Mouse (Mus musculus): Measurements from ENCODE around the gene Sub1. TPM values are rescaled to one million over a fixed set of nuclear protein-coding genes. Genes with fewer than 3 reads are reported as not detected.

The Sub1 gene
- polyA plus RNA-seq (2015; fragmentation: Nextera tagmentation; extraction: Ambion mirVana), result 644 and 703 TPM in 2 replicates

DNA sequence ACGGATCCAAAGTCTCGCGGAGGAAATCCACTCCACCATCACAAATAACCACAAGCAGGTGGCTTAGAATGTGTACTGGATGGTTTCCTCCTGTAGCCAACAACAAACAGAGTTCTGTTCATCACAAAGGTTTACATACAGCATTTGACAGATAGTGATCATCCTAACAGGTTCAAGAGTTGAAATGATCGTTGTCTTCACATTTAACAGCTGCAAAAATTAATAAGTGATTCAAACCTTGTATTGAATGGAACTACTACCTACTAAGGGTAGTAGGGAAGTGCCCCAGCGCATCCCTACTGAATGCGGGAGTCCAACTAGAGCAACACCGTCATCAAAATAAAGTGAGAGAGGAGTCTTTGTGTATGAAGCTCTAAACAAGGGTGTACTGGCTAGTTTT lies at the start of gene Sub1:
Gene Sub1, minus strand, starts transcription at position 101 of the 400 bp plus-strand sequence.
- H3K27ac ChIP-seq, result peak within 1 kb of the TSS; percentile 85
- peak within 1 kb of the TSS; percentile 58 for H3K4me2 ChIP-seq
- H3K27me3 ChIP-seq, result no peaks in the 10 kb centered on the region
- peaks cover 22% of the 10 kb centered on the region; the same call in 1 of the 2 replicates for H3K4me1 ChIP-seq
- no peaks in the 10 kb centered on the region for H3K9me3 ChIP-seq
- WGBS, result 88% methylated on average over 7 of the region's 7 CpGs
- peaks cover 12% of the 10 kb centered on the region; the same call in 1 of the 2 replicates for H3K36me3 ChIP-seq
- H3K4me3 ChIP-seq, result peak within 1 kb of the TSS; percentile 98
- no peak for ATAC-seq (ENCODE audit: borderline replicate concordance, extremely low read depth, low FRiP score, low TSS enrichment)
- peak within 1 kb of the TSS; percentile 94 for H3K9ac ChIP-seq

DNA sequence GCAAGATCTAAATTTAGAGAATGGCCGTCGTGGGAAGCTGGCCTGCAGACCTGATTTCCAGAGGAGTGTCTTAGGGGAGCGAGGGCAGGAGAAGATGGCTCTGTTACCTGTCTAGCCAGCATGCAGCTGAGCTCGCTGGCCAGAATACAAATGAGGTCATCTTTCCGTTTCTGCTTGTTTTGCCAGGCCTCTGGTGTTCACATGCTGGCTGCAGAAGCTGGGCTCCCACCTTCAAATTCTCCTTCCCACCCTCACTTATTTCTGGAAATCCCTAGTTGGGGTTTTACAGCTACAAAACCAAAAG lies 43.6 kb upstream of the Sub1 start:
- 0 out of 2 replicates have a peak, but pooled peaks cover 7% of the 10 kb centered on the region for H3K4me1 ChIP-seq
- no peak overlapping the region for H3K4me2 ChIP-seq
- 39% methylated on average over 5 of the region's 5 CpGs for WGBS
- H3K27me3 ChIP-seq, result no peaks in the 10 kb centered on the region
- no peaks in the 10 kb centered on the region for H3K36me3 ChIP-seq
- no peak overlapping the region for H3K4me3 ChIP-seq
- no peak overlapping the region for H3K9ac ChIP-seq
- no peak overlapping the region for H3K27ac ChIP-seq
- ATAC-seq (ENCODE audit: borderline replicate concordance, extremely low read depth, low FRiP score, low TSS enrichment), result no peak
- H3K9me3 ChIP-seq, result no peaks in the 10 kb centered on the region

DNA sequence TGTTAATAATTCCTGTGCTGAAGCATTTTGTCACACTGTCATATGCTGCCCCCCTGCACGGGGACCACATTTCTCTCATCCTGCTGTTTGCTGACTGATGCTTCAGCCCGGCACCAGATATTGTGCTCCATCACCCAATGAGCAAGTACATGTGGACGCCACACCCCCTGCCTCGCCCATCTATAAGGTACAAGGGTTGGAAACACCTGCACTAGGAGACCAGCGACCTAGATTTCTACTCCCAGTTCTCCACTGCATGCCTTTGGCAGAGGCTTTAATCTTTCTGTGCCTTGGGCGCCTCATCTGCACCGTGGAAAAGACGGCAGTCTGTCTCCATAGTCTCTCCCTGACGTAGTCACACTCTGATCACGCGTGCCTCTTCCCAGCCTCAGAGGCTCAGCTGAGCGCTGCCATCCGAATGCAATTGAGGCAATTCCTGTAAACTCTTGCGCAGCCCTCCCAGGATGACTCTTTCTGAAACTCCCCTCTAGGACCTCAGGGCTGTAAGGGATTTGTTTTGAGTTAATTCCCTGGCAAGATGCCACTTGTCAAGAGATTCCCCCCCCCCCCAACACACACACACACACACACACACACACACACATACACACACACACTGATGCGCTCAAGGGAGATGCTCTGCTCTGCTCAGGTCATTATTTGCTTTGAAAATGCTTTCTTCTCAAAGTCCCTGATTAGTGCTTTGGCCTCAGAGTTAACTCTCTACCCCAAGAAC lies 43.1 kb upstream of the Sub1 start:
- no peak for ATAC-seq (ENCODE audit: borderline replicate concordance, extremely low read depth, low FRiP score, low TSS enrichment)
- Histone ChIP-seq H3K4me3 (no peak overlapping the region), H3K9ac (no peak overlapping the region), H3K36me3 (no peaks in the 10 kb centered on the region), H3K9me3 (no peaks in the 10 kb centered on the region), H3K4me1 (0 out of 2 replicates have a peak, but pooled peaks cover 7% of the 10 kb centered on the region), H3K27me3 (no peaks in the 10 kb centered on the region), H3K4me2 (no peak overlapping the region), H3K27ac (no peak overlapping the region)
- WGBS, result 50% methylated on average over 15 of the region's 15 CpGs

DNA sequence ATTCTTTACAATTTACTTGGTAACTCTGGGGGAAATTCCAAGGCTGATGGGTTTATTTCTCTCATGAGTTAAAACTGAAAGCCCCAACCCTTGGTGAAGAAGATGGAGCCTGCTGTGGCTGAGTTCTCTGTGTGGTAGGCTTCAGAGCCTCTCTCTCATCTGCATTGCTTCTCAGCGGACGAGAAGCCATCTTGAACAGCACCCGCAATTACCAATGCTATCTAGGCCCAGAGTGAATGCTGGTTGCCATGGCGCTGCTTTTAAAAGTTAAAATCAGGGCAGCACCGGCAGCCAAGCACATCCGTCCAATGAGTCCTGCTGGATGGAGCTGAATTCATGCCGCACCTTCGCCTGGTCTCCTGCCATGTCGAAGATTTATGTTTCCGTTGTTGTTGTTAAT lies 42.5 kb upstream of the Sub1 start:
- H3K9ac ChIP-seq, result no peak overlapping the region
- no peaks in the 10 kb centered on the region for H3K36me3 ChIP-seq
- no peak overlapping the region for H3K4me2 ChIP-seq
- 0 out of 2 replicates have a peak, but pooled peaks cover 7% of the 10 kb centered on the region for H3K4me1 ChIP-seq
- no peak overlapping the region for H3K27ac ChIP-seq
- H3K27me3 ChIP-seq, result no peaks in the 10 kb centered on the region
- WGBS, result 86% methylated on average over 10 of the region's 10 CpGs
- ATAC-seq (ENCODE audit: borderline replicate concordance, extremely low read depth, low FRiP score, low TSS enrichment), result no peak
- H3K4me3 ChIP-seq, result no peak overlapping the region
- H3K9me3 ChIP-seq, result no peaks in the 10 kb centered on the region

DNA sequence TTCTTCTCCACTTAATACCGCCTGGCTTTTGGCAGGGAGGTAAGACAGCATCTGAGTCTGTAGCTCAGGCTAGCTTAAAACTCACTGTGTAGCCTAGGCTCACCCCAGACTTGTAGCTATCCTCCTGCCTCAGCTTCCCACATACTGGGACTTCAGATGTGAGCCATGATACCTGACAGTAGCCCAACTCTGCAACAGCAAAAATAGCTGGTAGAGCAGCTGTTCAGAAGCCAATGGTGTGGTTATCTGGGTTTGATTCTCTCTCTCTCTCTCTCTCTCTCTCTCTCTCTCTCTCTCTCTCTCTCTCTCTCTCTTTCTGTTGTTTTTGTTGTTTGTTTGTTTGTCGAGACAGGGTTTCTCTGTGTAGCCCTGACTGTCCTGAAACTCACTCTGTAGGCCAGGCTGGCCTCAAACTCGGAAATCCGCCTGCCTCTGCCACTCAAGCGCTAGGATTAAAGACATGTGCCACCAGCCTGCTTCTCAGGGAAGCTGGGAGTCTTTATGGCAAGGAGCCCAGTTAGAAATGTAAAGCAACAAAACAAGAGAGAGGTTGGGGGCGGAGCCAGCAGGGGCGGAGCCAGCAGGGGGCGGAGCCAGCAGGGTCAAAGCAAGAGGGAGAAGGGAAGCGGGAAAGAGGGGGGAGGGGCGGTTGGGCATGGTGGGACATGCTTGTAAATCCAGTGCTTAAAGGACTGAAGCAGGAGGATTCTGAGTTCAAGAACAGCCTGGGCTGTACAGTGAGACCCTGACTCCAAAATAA lies 41.3 kb upstream of the Sub1 start:
- Histone ChIP-seq H3K9ac (no peak overlapping the region), H3K4me2 (no peak overlapping the region), H3K4me3 (no peak overlapping the region), H3K27me3 (no peaks in the 10 kb centered on the region), H3K27ac (no peak overlapping the region), H3K4me1 (0 out of 2 replicates have a peak, but pooled peaks cover 7% of the 10 kb centered on the region), H3K36me3 (no peaks in the 10 kb centered on the region), H3K9me3 (no peaks in the 10 kb centered on the region)
- 69% methylated on average over 10 of the region's 10 CpGs for WGBS
- peak; percentile 13; the same call in 1 of the 2 replicates for ATAC-seq (ENCODE audit: borderline replicate concordance, extremely low read depth, low FRiP score, low TSS enrichment)

DNA sequence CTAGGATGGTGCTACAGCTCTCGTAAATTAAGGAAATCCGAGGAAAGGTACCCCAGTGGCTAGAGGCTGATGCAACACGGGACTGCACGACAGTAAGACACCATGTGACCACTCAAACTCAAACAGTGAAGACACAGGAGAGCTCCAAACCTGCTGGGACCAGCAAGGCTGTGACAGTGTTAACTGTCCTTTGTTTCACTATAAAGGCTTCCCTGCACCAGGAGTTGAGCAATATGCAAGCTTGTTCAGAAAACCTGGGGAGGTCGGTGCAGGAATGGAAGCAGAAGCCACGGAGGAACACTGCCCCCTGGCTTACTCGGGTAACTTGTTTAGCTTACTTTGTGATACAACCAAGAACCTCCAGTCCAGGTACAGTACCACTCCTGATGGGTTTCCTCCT lies 40.4 kb upstream of the Sub1 start:
- 0 out of 2 replicates have a peak, but pooled peaks cover 7% of the 10 kb centered on the region for H3K4me1 ChIP-seq
- no peak overlapping the region for H3K4me2 ChIP-seq
- no peak overlapping the region for H3K4me3 ChIP-seq
- no peaks in the 10 kb centered on the region for H3K27me3 ChIP-seq
- WGBS, result 43% methylated on average over 7 of the region's 7 CpGs
- H3K9ac ChIP-seq, result no peak overlapping the region
- H3K36me3 ChIP-seq, result no peaks in the 10 kb centered on the region
- ATAC-seq (ENCODE audit: borderline replicate concordance, extremely low read depth, low FRiP score, low TSS enrichment), result 0 out of 2 replicates have a peak, but pooled peaks have one; percentile 37
- H3K27ac ChIP-seq, result no peak overlapping the region
- H3K9me3 ChIP-seq, result no peaks in the 10 kb centered on the region

DNA sequence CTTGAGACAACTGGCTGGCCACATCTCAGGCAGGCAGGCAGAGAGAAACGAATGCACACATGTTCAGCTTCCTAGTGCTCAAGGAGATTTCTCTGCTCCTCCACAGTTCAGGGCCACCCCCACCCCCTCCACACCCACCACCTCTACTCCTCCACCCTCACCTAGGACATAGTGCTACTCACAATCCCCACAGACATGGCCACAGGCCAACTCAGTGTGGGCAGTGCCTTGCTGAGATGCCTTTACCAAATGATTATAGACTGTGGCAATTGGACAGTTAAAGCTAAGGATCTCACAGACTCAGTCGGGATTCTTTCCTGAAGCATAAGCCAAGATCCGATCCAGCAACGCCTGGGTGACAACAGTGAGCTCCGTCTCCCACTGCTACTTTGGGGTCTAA lies 39.9 kb upstream of the Sub1 start:
- WGBS, result 63% methylated on average over 5 of the region's 5 CpGs
- no peak overlapping the region for H3K9ac ChIP-seq
- no peak overlapping the region for H3K4me2 ChIP-seq

DNA sequence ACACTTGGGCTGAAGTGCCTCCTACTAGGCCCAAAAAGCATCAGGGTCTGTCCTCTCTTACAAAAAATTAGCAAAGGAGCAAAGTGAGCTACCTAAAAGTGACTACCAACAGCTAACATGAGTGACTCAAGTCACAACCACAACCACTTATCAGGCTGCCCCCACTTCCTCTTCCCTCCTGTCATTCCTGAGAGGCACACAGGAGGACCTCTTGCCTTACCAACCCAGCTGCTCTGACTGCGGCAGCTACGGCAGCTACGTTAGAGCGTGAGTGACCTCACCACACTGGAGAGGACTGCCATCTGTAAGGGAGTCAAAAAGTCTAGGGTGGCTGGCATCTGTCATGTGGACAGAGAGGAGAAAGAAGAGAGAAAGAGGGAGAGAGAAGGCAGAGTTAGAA lies 37.5 kb upstream of the Sub1 start:
- WGBS, result 78% methylated on average over 4 of the region's 4 CpGs
- Histone ChIP-seq H3K27me3 (no peaks in the 10 kb centered on the region), H3K36me3 (no peaks in the 10 kb centered on the region), H3K4me1 (0 out of 2 replicates have a peak, but pooled peaks cover under 1% of the 10 kb centered on the region), H3K9ac (no peak overlapping the region), H3K9me3 (no peaks in the 10 kb centered on the region), H3K27ac (no peak overlapping the region), H3K4me3 (no peak overlapping the region), H3K4me2 (no peak overlapping the region)
- no peak for ATAC-seq (ENCODE audit: borderline replicate concordance, extremely low read depth, low FRiP score, low TSS enrichment)

More for the DNA sequence above, 39.9 kb upstream of the Sub1 start:
- no peaks in the 10 kb centered on the region for H3K9me3 ChIP-seq
- no peak overlapping the region for H3K4me3 ChIP-seq
- no peaks in the 10 kb centered on the region for H3K36me3 ChIP-seq
- 0 out of 2 replicates have a peak, but pooled peaks cover 7% of the 10 kb centered on the region for H3K4me1 ChIP-seq
- no peak for ATAC-seq (ENCODE audit: borderline replicate concordance, extremely low read depth, low FRiP score, low TSS enrichment)
- no peaks in the 10 kb centered on the region for H3K27me3 ChIP-seq
- no peak overlapping the region for H3K27ac ChIP-seq

DNA sequence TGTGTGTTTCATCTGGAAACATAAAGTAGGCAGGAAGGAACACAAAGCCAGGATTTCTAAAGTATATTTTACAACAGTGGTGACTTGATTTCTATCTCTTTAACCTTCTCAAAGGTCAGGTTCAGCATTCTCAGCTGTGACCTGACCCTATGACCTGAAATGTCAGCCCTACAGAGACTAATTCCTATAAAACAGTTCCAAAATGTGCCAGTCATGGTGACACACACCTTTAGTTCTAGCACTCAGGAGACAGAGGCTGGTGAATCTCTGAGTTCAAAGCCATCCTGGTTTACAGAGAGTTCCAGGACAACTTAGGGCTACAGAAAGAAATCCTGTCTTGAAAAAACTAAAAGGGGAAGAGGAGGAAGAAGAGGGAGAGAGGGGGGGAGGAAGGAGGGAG lies 36.4 kb upstream of the Sub1 start:
- H3K4me2 ChIP-seq, result no peak overlapping the region
- H3K9ac ChIP-seq, result no peak overlapping the region
- no peaks in the 10 kb centered on the region for H3K9me3 ChIP-seq
- H3K27me3 ChIP-seq, result no peaks in the 10 kb centered on the region
- H3K4me1 ChIP-seq, result no peaks in the 10 kb centered on the region
- ATAC-seq (ENCODE audit: borderline replicate concordance, extremely low read depth, low FRiP score, low TSS enrichment), result no peak
- H3K4me3 ChIP-seq, result no peak overlapping the region
- no peak overlapping the region for H3K27ac ChIP-seq
- no peaks in the 10 kb centered on the region for H3K36me3 ChIP-seq

DNA sequence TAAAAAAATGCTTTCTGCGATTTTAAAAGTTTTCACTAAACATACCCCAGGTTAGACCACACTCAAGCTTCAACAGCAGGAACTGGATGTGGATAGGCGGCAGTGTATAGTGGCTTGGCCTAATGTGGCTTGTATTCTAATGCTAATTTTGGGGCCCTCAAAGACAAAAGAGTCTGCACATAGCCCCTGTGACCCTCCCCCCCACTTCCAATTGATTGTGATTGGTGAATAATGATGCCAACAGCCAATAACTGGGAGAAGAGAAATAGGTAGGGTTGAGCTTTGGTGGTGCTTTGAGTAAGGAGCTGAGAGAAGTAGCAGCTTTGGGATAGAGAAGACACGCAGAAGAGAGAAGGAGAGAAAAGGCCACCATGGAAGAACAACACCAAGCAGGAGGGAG lies 35.7 kb upstream of the Sub1 start:
- Histone ChIP-seq H3K4me3 (no peak overlapping the region), H3K4me1 (no peaks in the 10 kb centered on the region), H3K36me3 (no peaks in the 10 kb centered on the region), H3K27ac (no peak overlapping the region), H3K27me3 (no peaks in the 10 kb centered on the region), H3K4me2 (no peak overlapping the region), H3K9me3 (no peaks in the 10 kb centered on the region), H3K9ac (no peak overlapping the region)
- WGBS, result 95% methylated on average over 3 of the region's 3 CpGs
- no peak for ATAC-seq (ENCODE audit: borderline replicate concordance, extremely low read depth, low FRiP score, low TSS enrichment)

DNA sequence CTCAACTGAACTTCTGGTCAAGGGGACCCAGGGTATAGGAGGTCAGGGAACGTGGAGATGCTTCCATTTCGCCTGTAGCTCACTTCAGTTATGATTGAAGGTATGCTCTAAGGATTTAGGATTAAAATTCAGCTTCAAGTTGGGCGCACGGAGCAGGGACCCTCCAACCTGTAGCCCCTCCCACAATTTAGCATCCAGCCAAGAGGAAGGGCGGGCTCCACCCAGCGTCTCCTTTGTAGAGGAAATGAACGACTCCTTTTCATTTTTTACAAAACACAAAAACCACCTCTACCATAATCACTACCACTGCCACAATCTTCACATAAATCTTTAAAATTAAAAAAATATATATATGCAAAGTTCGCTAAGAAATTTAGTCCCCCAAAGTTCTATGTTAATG lies 35.1 kb upstream of the Sub1 start:
- H3K9me3 ChIP-seq, result no peaks in the 10 kb centered on the region
- H3K9ac ChIP-seq, result no peak overlapping the region
- H3K4me2 ChIP-seq, result no peak overlapping the region
- no peaks in the 10 kb centered on the region for H3K36me3 ChIP-seq
- no peak for ATAC-seq (ENCODE audit: borderline replicate concordance, extremely low read depth, low FRiP score, low TSS enrichment)
- H3K4me3 ChIP-seq, result no peak overlapping the region
- 83% methylated on average over 8 of the region's 8 CpGs for WGBS
- no peak overlapping the region for H3K27ac ChIP-seq
- H3K27me3 ChIP-seq, result no peaks in the 10 kb centered on the region
- no peaks in the 10 kb centered on the region for H3K4me1 ChIP-seq

DNA sequence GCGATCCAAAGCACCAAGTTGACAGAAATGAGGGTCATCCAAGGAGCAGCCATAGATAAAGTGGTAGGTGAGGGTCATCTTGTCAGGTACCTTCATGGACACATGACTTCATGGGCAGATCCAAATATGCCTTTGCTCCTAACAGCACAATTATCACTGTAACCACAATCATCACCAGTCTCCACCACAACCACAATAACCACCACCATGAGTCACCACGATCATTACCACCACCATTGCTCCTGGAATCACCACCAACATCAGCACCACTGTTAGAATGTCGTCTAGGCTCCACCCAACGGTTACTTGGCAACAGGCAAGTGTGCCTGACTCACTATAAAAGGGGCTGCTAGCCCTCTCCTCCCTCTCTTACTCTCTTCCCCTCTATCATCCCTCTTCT lies 33.4 kb upstream of the Sub1 start:
- Histone ChIP-seq H3K4me3 (no peak overlapping the region), H3K9me3 (no peaks in the 10 kb centered on the region), H3K27me3 (no peaks in the 10 kb centered on the region; the same call in 1 of the 2 replicates), H3K9ac (no peak overlapping the region), H3K27ac (no peak overlapping the region), H3K4me1 (0 out of 2 replicates have a peak, but pooled peaks cover under 1% of the 10 kb centered on the region), H3K4me2 (no peak overlapping the region), H3K36me3 (no peaks in the 10 kb centered on the region)
- no peak for ATAC-seq (ENCODE audit: borderline replicate concordance, extremely low read depth, low FRiP score, low TSS enrichment)
- WGBS, result 68% methylated on average over 4 of the region's 4 CpGs

Measured in lung, embryonic 15.5 days (tissue).